Mouse (Mus musculus) G1E (cell line): ENCODE data around the gene Lrmda. TPM values are rescaled to one million over a fixed set of nuclear protein-coding genes. Genes with fewer than 3 reads are reported as not detected.

ENCODE experiments used
- ATAC-seq: 2 replicates; pipeline ENCODE4 v1.8.0; 2016; ENCODE audit warnings: mild to moderate bottlenecking; ENCODE audit not compliant: insufficient number of reproducible peaks, poor library complexity, low FRiP score, severe bottlenecking; ENCODE audit errors: extremely low read depth
- DNase-seq: peaks from one replicate; pipeline ENCODE4 v3.0.0; 2012; ENCODE audit warnings: low spot score
- H3K27me3 ChIP-seq: 2 replicates; pipeline ENCODE4 v1.6.1; 2012; ENCODE audit warnings: mild to moderate bottlenecking, low read length, inconsistent platforms; ENCODE audit not compliant: insufficient read depth
- H3K36me3 ChIP-seq: replicated peaks from 2 replicates; pipeline ENCODE3; 2012; ENCODE audit warnings: mild to moderate bottlenecking, inconsistent platforms
- H3K4me1 ChIP-seq: 2 replicates; pipeline ENCODE4 v1.6.1; 2012; ENCODE audit warnings: low read depth, low read length, inconsistent platforms, mixed read lengths; ENCODE audit not compliant: insufficient read depth
- H3K4me3 ChIP-seq: 2 replicates; pipeline ENCODE4 v1.5.1; 2012; ENCODE audit warnings: low read depth, mild to moderate bottlenecking, inconsistent platforms, low read length, moderate library complexity, mixed read lengths
- H3K9me3 ChIP-seq: replicated peaks from 2 replicates; pipeline ENCODE4 v1.6.1; 2012; ENCODE audit warnings: inconsistent platforms
- CTCF ChIP-seq: IDR thresholded peaks from 2 replicates; pipeline ENCODE4 v1.5.1; 2012; ENCODE audit warnings: low read depth, low read length, inconsistent platforms, mixed read lengths
- GATA1 ChIP-seq: IDR thresholded peaks from 2 replicates; pipeline ENCODE4 v1.6.1; 2012; ENCODE audit warnings: borderline replicate concordance, low read length, inconsistent platforms, mixed read lengths
- GATA2 ChIP-seq: IDR thresholded peaks from 2 replicates; pipeline ENCODE4 v1.6.1; 2012; ENCODE audit warnings: low read depth, low read length, inconsistent platforms, borderline replicate concordance
- POLR2AphosphoS5 ChIP-seq: IDR thresholded peaks from 2 replicates; pipeline ENCODE4 v1.6.1; 2012; ENCODE audit warnings: low read depth, low read length, inconsistent platforms; ENCODE audit not compliant: insufficient replicate concordance
- TAL1 ChIP-seq: conservative IDR thresholded peaks from 2 replicates; pipeline ENCODE4 v1.6.1; 2012; ENCODE audit warnings: low read depth, low read length, inconsistent platforms, mixed read lengths
- polyA plus RNA-seq: library from polyadenylated mRNA; stranded (reverse); fragments of >175 nt; gene quantifications from 2 replicates; pipeline ENCODE4 v1.2.3, GENCODE M21; 2012
- total RNA-seq, 2 experiments: library from RNA; stranded (forward) in 1 of 2; stranded (reverse) in 1 of 2; fragments of 200-1000 nt in 1 of 2; fragments of >200 nt in 1 of 2; fragmentation: Nextera tagmentation in 1 of 2; gene quantifications; 2 replicates each; pipeline ENCODE4 v1.2.3; 2014 to 2017

Lrmda gene
- total and polyA plus RNA-seq, 3 experiments, result not detected

DNA sequence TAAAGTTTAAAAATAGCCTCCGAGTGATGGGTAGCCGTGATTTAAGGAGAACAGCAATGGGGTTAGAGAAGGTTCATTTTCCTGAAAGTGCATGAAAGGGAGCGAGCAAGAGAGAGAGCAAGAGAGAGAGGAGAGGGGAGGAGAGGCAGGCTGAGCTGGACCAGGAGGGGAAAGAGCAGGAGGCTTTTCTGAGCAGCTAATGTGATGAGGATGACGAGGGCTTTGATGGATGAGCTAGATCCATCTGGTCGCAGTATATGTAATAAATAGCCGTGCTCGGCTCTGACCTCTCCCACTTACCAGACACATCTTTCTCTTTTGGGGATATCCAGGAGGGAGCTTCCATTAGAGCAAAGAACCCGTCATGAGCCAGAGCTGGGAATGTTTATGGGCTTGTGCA is 475.8 kb downstream of the Lrmda start:
- Histone ChIP-seq H3K27me3 (no peaks in the 10 kb centered on the region), H3K4me1 (no peaks in the 10 kb centered on the region), H3K9me3 (0 out of 2 replicates have a peak, but pooled peaks cover 9% of the 10 kb centered on the region), H3K4me3 (no peak overlapping the region), H3K36me3 (no peaks in the 10 kb centered on the region)
- no peak for TF ChIP-seq CTCF
- no peak for TF ChIP-seq GATA1
- no peak for TF ChIP-seq TAL1
- no peak for TF ChIP-seq POLR2AphosphoS5
- TF ChIP-seq GATA2, result no peak
- ATAC-seq, result no peak
- DNase-seq, result no peak

DNA sequence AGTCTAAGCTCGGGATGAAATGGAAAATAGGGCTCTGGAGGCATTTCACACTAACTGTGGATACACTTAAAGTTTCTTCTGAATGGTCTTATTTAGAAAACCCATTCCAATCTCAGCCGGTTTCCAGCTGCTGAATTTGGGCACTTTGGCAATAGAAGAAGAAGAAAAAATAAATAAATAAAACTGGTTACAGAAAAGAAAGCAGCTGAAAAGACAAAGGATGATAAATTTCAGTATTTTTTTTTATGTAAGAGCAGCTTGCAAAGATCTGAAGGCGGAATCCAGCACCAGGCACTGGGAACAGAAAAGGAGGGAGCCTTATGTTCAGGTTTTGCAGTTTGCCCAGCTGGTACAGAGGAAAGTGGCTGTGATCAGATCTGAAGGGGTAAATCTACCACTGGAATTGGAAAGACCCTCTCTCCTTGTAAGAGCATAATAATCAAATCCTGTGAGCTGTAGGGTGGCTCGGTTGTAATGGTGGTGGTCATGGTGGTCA is 478.2 kb downstream of the Lrmda start:
- H3K27me3 ChIP-seq, result no peaks in the 10 kb centered on the region
- no peaks in the 10 kb centered on the region for H3K4me1 ChIP-seq
- no peak overlapping the region for H3K4me3 ChIP-seq
- no peaks in the 10 kb centered on the region for H3K36me3 ChIP-seq
- no peak for ATAC-seq
- no peak for TF ChIP-seq GATA1
- no peak for TF ChIP-seq CTCF
- TF ChIP-seq POLR2AphosphoS5, result no peak
- TF ChIP-seq TAL1, result no peak
- no peak for TF ChIP-seq GATA2
- no peak for DNase-seq
- 0 out of 2 replicates have a peak, but pooled peaks cover 6% of the 10 kb centered on the region for H3K9me3 ChIP-seq

DNA sequence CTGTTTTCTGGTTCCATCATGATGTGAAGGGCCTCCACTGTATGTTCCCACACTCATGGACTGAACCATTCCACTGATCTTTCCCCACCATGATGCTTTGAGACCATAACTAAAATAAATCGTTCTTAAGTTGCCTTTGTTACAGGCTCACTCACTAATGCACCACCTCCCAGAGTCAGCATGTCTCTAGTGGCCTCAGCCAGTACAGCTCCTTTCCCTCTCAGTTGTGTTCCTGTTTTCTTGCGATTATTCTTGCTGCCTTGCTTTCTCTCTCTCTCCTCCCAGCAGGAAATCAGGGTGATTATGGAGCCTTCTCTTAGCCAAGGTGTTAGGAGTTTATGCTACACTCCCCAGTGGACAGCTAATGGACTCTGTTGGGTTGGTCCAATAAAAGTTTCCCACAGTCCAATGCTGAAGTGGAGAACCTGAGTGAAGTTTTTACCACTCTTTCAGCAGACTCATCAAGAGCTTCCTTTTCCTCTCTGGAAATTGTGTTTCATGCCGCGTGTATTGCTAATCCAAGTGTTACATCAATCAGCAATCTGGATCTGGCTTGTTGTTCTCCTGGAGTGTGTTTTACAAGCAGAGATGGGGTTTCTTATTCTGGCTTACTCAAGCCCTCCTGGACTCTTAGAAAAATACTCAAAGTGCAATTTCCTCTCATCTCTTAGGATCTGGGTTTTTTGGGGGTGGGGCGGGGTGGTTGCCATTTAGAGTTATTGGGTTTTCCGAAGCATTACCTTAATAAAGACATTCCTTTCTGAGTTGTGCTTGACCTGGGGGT is 490.4 kb downstream of the Lrmda start:
- H3K27me3 ChIP-seq, result no peaks in the 10 kb centered on the region
- TF ChIP-seq CTCF, result no peak
- no peak for TF ChIP-seq POLR2AphosphoS5
- TF ChIP-seq TAL1, result no peak
- TF ChIP-seq GATA1, result no peak
- TF ChIP-seq GATA2, result no peak
- H3K9me3 ChIP-seq, result peaks cover 6% of the 10 kb centered on the region; the same call in 1 of the 2 replicates
- no peak overlapping the region for H3K4me3 ChIP-seq
- ATAC-seq, result no peak
- DNase-seq, result no peak
- no peaks in the 10 kb centered on the region for H3K36me3 ChIP-seq
- H3K4me1 ChIP-seq, result no peaks in the 10 kb centered on the region

DNA sequence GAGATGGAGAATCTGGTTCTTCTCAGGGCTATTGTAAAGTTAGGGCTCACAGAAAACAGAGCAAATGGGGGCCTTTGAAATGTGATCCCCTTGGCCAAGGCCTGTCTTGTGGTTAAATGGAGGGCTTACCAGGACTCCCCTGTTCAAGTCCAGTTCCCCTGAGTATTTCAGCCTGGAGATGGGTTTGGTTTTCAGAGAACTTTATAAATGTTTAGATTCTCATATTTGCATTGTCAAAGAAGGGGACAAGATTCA is 490.9 kb downstream of the Lrmda start:
- no peaks in the 10 kb centered on the region for H3K4me1 ChIP-seq
- no peak overlapping the region for H3K4me3 ChIP-seq
- no peaks in the 10 kb centered on the region for H3K27me3 ChIP-seq
- TF ChIP-seq GATA2 (no peak), TAL1 (no peak), GATA1 (no peak), POLR2AphosphoS5 (no peak), CTCF (no peak)
- H3K9me3 ChIP-seq, result peaks cover 6% of the 10 kb centered on the region; the same call in 1 of the 2 replicates
- DNase-seq (no peak), ATAC-seq (no peak)
- no peaks in the 10 kb centered on the region for H3K36me3 ChIP-seq

DNA sequence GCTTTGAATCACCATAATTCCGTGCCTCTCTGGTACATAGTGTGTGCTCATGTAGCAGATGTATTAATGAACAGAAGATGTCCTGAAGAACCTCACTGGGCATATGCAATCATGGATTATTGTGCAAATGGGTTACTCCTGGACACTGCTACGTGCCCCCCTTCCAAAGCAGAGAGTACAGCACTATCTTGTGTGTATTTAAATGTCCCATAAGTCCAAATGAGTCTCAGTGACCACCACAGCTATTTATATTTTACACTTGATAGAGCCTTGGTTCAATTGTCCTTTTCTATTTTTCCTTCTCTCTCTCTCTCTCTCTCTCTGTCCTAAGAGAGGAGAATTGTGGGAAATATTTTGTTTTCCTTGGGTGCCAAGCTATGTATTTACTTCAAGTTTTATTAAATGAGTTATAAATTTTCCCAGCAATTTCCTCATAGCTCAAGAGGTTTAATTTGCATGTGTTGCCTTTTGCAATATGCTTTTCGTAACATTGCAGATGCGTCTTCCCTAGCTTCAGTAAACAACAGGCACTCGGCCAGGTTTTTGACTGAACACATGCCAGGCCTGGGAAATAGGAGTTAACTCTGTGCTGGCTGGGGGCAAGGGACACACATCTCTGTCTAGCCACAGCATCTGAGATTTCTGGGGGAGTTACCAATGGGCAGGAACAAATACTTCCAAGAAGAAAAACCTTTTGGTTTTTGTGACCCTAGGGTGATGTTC is 495.0 kb downstream of the Lrmda start:
- H3K9me3 ChIP-seq, result no peaks in the 10 kb centered on the region
- no peak for DNase-seq
- no peak for ATAC-seq
- H3K4me3 ChIP-seq, result no peak overlapping the region
- no peaks in the 10 kb centered on the region for H3K27me3 ChIP-seq
- no peaks in the 10 kb centered on the region for H3K4me1 ChIP-seq
- TF ChIP-seq CTCF (no peak), GATA2 (no peak), TAL1 (no peak), GATA1 (no peak), POLR2AphosphoS5 (no peak)
- no peaks in the 10 kb centered on the region for H3K36me3 ChIP-seq

DNA sequence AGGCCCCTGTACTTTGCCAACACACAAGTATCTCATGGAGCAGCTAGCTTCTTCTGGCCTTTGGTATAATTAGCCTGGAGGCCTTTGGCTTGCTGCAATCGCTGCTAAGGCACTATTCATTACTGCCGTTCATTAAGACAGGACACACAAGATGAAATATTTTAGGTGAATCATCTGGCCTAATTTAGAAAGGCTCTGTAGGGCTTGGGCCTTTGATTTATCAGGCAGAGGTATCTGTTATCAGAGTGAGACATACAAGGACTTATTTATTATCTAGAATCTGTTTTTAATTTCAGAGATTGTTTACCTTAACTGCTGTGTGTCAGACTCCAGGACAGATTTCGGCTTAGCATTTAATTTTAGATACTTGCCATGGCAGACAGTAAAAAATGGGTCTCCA is 511.2 kb downstream of the Lrmda start:
- Histone ChIP-seq H3K36me3 (no peaks in the 10 kb centered on the region), H3K4me3 (no peak overlapping the region), H3K4me1 (no peaks in the 10 kb centered on the region), H3K9me3 (0 out of 2 replicates have a peak, but pooled peaks cover 2% of the 10 kb centered on the region), H3K27me3 (no peaks in the 10 kb centered on the region)
- no peak for TF ChIP-seq TAL1
- no peak for TF ChIP-seq POLR2AphosphoS5
- TF ChIP-seq GATA1, result no peak
- no peak for TF ChIP-seq CTCF
- TF ChIP-seq GATA2, result no peak
- ATAC-seq (no peak), DNase-seq (no peak)
